Mouse (Mus musculus) embryonic fibroblast, embryonic 13.5 days (primary cell): Measurements from ENCODE around the gene Eef2k.

Experiments used
- CTCF ChIP-seq: IDR thresholded peaks from 2 replicates; pipeline ENCODE4 v1.5.1; 2011; ENCODE audit warnings: mild to moderate bottlenecking, control low read depth, low read length, moderate library complexity, borderline replicate concordance; ENCODE audit not compliant: insufficient read depth
- POLR2A ChIP-seq: IDR thresholded peaks from 2 replicates; pipeline ENCODE4 v1.6.1; 2011; ENCODE audit warnings: low read depth, mild to moderate bottlenecking, control low read depth, low read length, moderate library complexity

DNA sequence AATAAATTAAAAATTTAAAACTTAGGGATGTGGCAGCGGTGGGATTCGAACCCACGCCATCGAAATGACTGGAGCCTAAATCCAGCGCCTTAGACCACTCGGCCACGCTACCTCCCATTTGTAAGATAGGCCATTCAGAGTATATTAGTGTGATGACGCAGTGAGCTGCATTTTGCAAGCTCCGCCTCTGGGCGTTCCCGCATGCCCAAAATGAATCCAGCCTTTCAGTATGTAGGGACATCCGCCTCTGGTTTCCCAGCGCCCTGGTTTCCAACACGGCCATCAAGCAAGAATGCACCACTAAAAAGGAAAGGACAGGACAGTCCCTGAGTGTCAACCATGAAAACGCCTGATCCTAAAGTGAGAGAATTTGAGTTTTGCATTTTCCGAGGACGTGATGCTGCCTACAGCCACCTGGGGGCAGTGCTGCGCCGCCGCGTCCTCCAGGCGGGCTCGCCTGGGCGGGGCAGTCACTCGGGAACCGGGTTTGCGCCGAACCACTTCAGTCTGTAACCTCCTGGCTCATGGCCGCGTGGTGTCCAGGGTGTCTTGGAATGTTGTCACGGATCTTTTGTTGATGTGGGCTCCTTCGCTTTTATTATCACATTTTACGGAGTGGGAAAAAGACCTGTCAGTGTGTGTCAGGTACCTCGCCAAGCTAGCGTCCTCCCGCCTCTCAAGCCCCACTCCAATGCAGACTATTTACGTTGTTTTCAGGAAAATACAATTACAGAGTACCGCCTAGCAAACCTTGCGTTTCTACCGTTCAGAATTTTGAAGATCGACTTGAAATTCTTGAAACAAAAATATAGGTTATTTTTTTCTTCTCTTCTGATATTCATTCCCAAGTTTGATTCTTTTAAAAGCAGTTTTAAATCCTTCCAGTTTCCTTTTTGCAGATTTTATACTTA lies 6.9 kb upstream of the Eef2k start:
- peak; percentile 91 for TF ChIP-seq CTCF
- peak; percentile 61 for TF ChIP-seq POLR2A
